Mouse (Mus musculus) myocyte (in vitro differentiated cells): ENCODE data around the gene Col4a4.

Experiments
- CEBPB ChIP-seq: IDR thresholded peaks from 2 replicates; pipeline ENCODE4 v1.6.1; 2011; ENCODE audit warnings: mild to moderate bottlenecking, moderate library complexity; ENCODE audit not compliant: poor library complexity, insufficient read depth, severe bottlenecking
- E2F4 ChIP-seq: IDR thresholded peaks from one replicate; pipeline ENCODE4 v1.6.1; 2011; ENCODE audit warnings: mild to moderate bottlenecking, control low read depth, moderate library complexity; ENCODE audit not compliant: insufficient read depth
- MAX ChIP-seq: IDR thresholded peaks from one replicate; pipeline ENCODE4 v1.6.1; 2011; ENCODE audit warnings: low read depth, mild to moderate bottlenecking, control low read depth
- MYOD1 ChIP-seq, 3 experiments: IDR thresholded peaks; one replicate each; pipeline ENCODE4 v1.6.1; 2011; ENCODE audit warnings: control low read depth in 2 of 3, low read depth in 2 of 3, mild to moderate bottlenecking in 2 of 3, moderate library complexity in 1 of 3; ENCODE audit not compliant: insufficient read length in 2 of 3, control insufficient read depth in 1 of 3
- MYOG ChIP-seq, 3 experiments: IDR thresholded peaks; one replicate each; pipeline ENCODE4 v1.6.1; 2011; ENCODE audit warnings: control low read depth in 2 of 3, low read depth in 2 of 3, mild to moderate bottlenecking in 2 of 3; ENCODE audit not compliant: insufficient read length in 2 of 3, control insufficient read depth in 1 of 3, insufficient read depth in 1 of 3
- POLR2A ChIP-seq: IDR thresholded peaks from one replicate; pipeline ENCODE4 v1.6.1; 2011; ENCODE audit warnings: low read depth, mild to moderate bottlenecking, control low read depth, moderate library complexity; ENCODE audit not compliant: insufficient read length
- POLR2AphosphoS2 ChIP-seq: IDR thresholded peaks from one replicate; pipeline ENCODE4 v1.6.1; 2011; ENCODE audit warnings: low read depth, control low read depth; ENCODE audit not compliant: insufficient read length
- REST ChIP-seq: IDR thresholded peaks from one replicate; pipeline ENCODE4 v1.6.1; 2011; ENCODE audit warnings: mild to moderate bottlenecking, control low read depth, moderate library complexity; ENCODE audit not compliant: insufficient read depth, insufficient read length
- TCF12 ChIP-seq: IDR thresholded peaks from one replicate; pipeline ENCODE4 v1.6.1; 2011; ENCODE audit warnings: mild to moderate bottlenecking, control low read depth; ENCODE audit not compliant: poor library complexity, insufficient read depth, severe bottlenecking
- USF1 ChIP-seq: IDR thresholded peaks from one replicate; pipeline ENCODE4 v1.6.1; 2011; ENCODE audit warnings: low read depth, mild to moderate bottlenecking, control low read depth, moderate library complexity

GRCm38 (mm10) chr1:82407786-82408185, 178.9 kb downstream of the Col4a4 start:
- TF ChIP-seq POLR2A (no peak), REST (no peak), POLR2AphosphoS2 (no peak), E2F4 (no peak), MYOD1 (IDR thresholded peaks at IDR 0.05; ENCODE audit: control insufficient read depth in 1 of 3, insufficient read length in 2 of 3, low read depth in 2 of 3) (no peak), TCF12 (no peak), MYOG (IDR thresholded peaks at IDR 0.05; ENCODE audit: control insufficient read depth in 1 of 3, insufficient read depth in 1 of 3, insufficient read length in 2 of 3, low read depth in 2 of 3) (no peak), MAX (no peak), USF1 (no peak), CEBPB (no peak)
